Mouse (Mus musculus) midbrain, embryonic 12.5 days (tissue): Measurements from ENCODE around the gene Nlrp6. TPM values are rescaled to one million over a fixed set of nuclear protein-coding genes. Genes with fewer than 3 reads are reported as not detected.
"Not testable (repeated sequence)": the region's sequence is repeated elsewhere in the genome, so short reads cannot be mapped to it uniquely, and the experiment has no call there.

ENCODE experiments used
- ATAC-seq: fragments of 200-750 bp; cut with Nextera tagmentation; 2 replicates; pipeline ENCODE4 v1.8.0; 2017; ENCODE audit warnings: low read depth, moderate TSS enrichment, moderate library complexity; ENCODE audit not compliant: low FRiP score
- H3K27ac ChIP-seq: fragments of 300-500 bp; sonication (generic); replicated peaks from 2 replicates; pipeline ENCODE4 v1.5.1; 2016; ENCODE audit warnings: mild to moderate bottlenecking
- H3K27me3 ChIP-seq: fragments of 300-500 bp; sonication (generic); 2 replicates; pipeline ENCODE4 v1.6.1; 2016; ENCODE audit warnings: mild to moderate bottlenecking
- H3K36me3 ChIP-seq: fragments of 300-500 bp; sonication (generic); 2 replicates; pipeline ENCODE4 v1.6.1; 2016
- H3K4me1 ChIP-seq: fragments of 300-500 bp; sonication (generic); 2 replicates; pipeline ENCODE4 v1.6.1; 2016
- H3K4me2 ChIP-seq: fragments of 300-500 bp; sonication (generic); replicated peaks from 2 replicates; pipeline ENCODE4 v1.6.1; 2016; ENCODE audit warnings: mild to moderate bottlenecking, moderate library complexity
- H3K4me3 ChIP-seq: fragments of 300-500 bp; sonication (generic); 2 replicates; pipeline ENCODE4 v1.5.1; 2016; ENCODE audit warnings: mild to moderate bottlenecking
- H3K9ac ChIP-seq: fragments of 300-500 bp; sonication (generic); replicated peaks from 2 replicates; pipeline ENCODE4 v1.6.1; 2016; ENCODE audit warnings: mild to moderate bottlenecking, moderate library complexity
- H3K9me3 ChIP-seq: fragments of 300-500 bp; sonication (generic); 2 replicates; pipeline ENCODE4 v1.6.1; 2016; ENCODE audit warnings: mild to moderate bottlenecking
- WGBS: fragments of 180-500 bp; shearing (Covaris S2); methylation state at CpG from one replicate; pipeline ENCODE4 v1.1.7; 2016; 5-methylcytosine and 5-hydroxymethylcytosine counted together
- polyA plus RNA-seq: library from polyadenylated mRNA; unstranded; fragments of >200 nt; fragmentation: Nextera tagmentation; extraction: Ambion mirVana; gene quantifications from 2 replicates; pipeline ENCODE4 v1.2.1, GENCODE M21; 2016

Gene Nlrp6
- polyA plus RNA-seq, 1 experiment from 2014 or later = 0.08 TPM

- H3K4me2 ChIP-seq, H3K27ac ChIP-seq, H3K27me3 ChIP-seq, ATAC-seq, H3K36me3 ChIP-seq, H3K9me3 ChIP-seq, H3K9ac ChIP-seq, H3K4me3 ChIP-seq: not testable (repeated sequence)
- H3K4me1 ChIP-seq = peaks cover 14% of the 10 kb centered on the region
- WGBS = 12% methylated on average over 3 of the region's 3 CpGs
Observed at GRCm38 (mm10) chr7:140968710-140969109, 48.0 kb downstream of the Nlrp6 start.

GRCm38 (mm10) chr7:140970931-140971330, 50.2 kb downstream of the Nlrp6 start:
- Histone ChIP-seq H3K4me3 (no peak overlapping the region), H3K36me3 (no peaks in the 10 kb centered on the region), H3K4me1 (peaks cover 19% of the 10 kb centered on the region), H3K9ac (no peak overlapping the region), H3K27ac (no peak overlapping the region), H3K27me3 (peaks cover 11% of the 10 kb centered on the region; the same call in 1 of the 2 replicates), H3K9me3 (no peaks in the 10 kb centered on the region), H3K4me2 (no peak overlapping the region)
- no peak for ATAC-seq
- WGBS = 53% methylated on average over 7 of the region's 7 CpGs

- H3K9ac ChIP-seq = no peak overlapping the region
- no peak overlapping the region for H3K4me2 ChIP-seq
- H3K36me3 ChIP-seq = no peaks in the 10 kb centered on the region
- 85% methylated on average over 8 of the region's 8 CpGs for WGBS
- no peak overlapping the region for H3K27ac ChIP-seq
- H3K4me3 ChIP-seq = no peak overlapping the region
- no peaks in the 10 kb centered on the region for H3K9me3 ChIP-seq
- no peak for ATAC-seq
- peaks cover 19% of the 10 kb centered on the region for H3K4me1 ChIP-seq
- peaks cover 11% of the 10 kb centered on the region; the same call in 1 of the 2 replicates for H3K27me3 ChIP-seq
Observed at GRCm38 (mm10) chr7:140971479-140972171, 50.9 kb downstream of the Nlrp6 start.

- H3K4me1 ChIP-seq = peaks cover 10% of the 10 kb centered on the region
- H3K4me2 ChIP-seq = no peak overlapping the region
- WGBS = 27% methylated on average over 14 of the region's 14 CpGs
- no peak overlapping the region for H3K27ac ChIP-seq
- H3K9ac ChIP-seq = no peak overlapping the region
- H3K4me3 ChIP-seq = no peak overlapping the region
- H3K36me3 ChIP-seq = no peaks in the 10 kb centered on the region
- no peaks in the 10 kb centered on the region for H3K9me3 ChIP-seq
- peaks cover 11% of the 10 kb centered on the region; the same call in 1 of the 2 replicates for H3K27me3 ChIP-seq
- ATAC-seq = no peak
Observed at GRCm38 (mm10) chr7:140973396-140974165, 52.9 kb downstream of the Nlrp6 start.

- Histone ChIP-seq H3K4me1 (peaks cover 10% of the 10 kb centered on the region), H3K9ac (no peak overlapping the region), H3K4me2 (no peak overlapping the region), H3K4me3 (no peak overlapping the region), H3K36me3 (no peaks in the 10 kb centered on the region), H3K27ac (no peak overlapping the region), H3K9me3 (no peaks in the 10 kb centered on the region), H3K27me3 (peaks cover 7% of the 10 kb centered on the region; the same call in 1 of the 2 replicates)
- WGBS = 8% methylated on average over 9 of the region's 9 CpGs
- no peak for ATAC-seq
Observed at GRCm38 (mm10) chr7:140974940-140975339, 54.2 kb downstream of the Nlrp6 start.

GRCm38 (mm10) chr7:140975465-140975864, 54.8 kb downstream of the Nlrp6 start:
- Histone ChIP-seq H3K27ac (no peak overlapping the region), H3K27me3 (peaks cover 7% of the 10 kb centered on the region; the same call in 1 of the 2 replicates), H3K4me1 (peaks cover 10% of the 10 kb centered on the region), H3K36me3 (no peaks in the 10 kb centered on the region), H3K4me2 (no peak overlapping the region), H3K9me3 (no peaks in the 10 kb centered on the region), H3K4me3 (no peak overlapping the region), H3K9ac (no peak overlapping the region)
- WGBS = 24% methylated on average over 3 of the region's 3 CpGs
- no peak for ATAC-seq

- not testable (repeated sequence) for ATAC-seq, H3K4me1 ChIP-seq, H3K27ac ChIP-seq, H3K27me3 ChIP-seq, H3K36me3 ChIP-seq, H3K4me2 ChIP-seq, H3K9ac ChIP-seq, H3K4me3 ChIP-seq, H3K9me3 ChIP-seq
- WGBS = 91% methylated on average over 9 of the region's 9 CpGs
Observed at GRCm38 (mm10) chr7:140976720-140977119, 56.0 kb downstream of the Nlrp6 start.

Other genes starting within 250 kb of the Nlrp6 start
- not detected in 2 replicates for gene Olfr45, start 239.0 kb upstream of the Nlrp6 start, polyA plus RNA-seq
- gene Olfr541, start 223.6 kb upstream of the Nlrp6 start, polyA plus RNA-seq = not detected in 2 replicates
- not detected in 2 replicates for gene Cyp2e1, start 157.2 kb upstream of the Nlrp6 start, polyA plus RNA-seq
- 0.15 and 0.41 TPM in 2 replicates for gene Syce1, start 133.1 kb upstream of the Nlrp6 start, polyA plus RNA-seq
- 8.5 and 10.1 TPM in 2 replicates for gene Zfp941, start 98.7 kb upstream of the Nlrp6 start, polyA plus RNA-seq
- 0.29 TPM in 1 of 2 replicates, not detected in the other for gene Urah, start 85.9 kb upstream of the Nlrp6 start, polyA plus RNA-seq
- gene Scgb1c1, start 75.4 kb upstream of the Nlrp6 start, polyA plus RNA-seq = not detected in 2 replicates
- gene Odf3, start 73.1 kb upstream of the Nlrp6 start, polyA plus RNA-seq = not detected in 2 replicates
- 0.20 TPM in 1 of 2 replicates, not detected in the other for gene Gm45785, start 64.6 kb upstream of the Nlrp6 start, polyA plus RNA-seq
- gene Ric8a, start 63.9 kb upstream of the Nlrp6 start, polyA plus RNA-seq = 69.2 and 78.3 TPM in 2 replicates
- gene Bet1l, start 63.3 kb upstream of the Nlrp6 start, polyA plus RNA-seq = 30.9 and 33.2 TPM in 2 replicates
- gene Psmd13, start 38.9 kb upstream of the Nlrp6 start, polyA plus RNA-seq = 279 and 300 TPM in 2 replicates
- gene Sirt3, start 38.6 kb upstream of the Nlrp6 start, polyA plus RNA-seq = 27.4 and 28.9 TPM in 2 replicates
- not detected in 2 replicates for gene Cox8b, start 20.5 kb upstream of the Nlrp6 start, polyA plus RNA-seq
- gene Pgghg, start 20.5 kb downstream of the Nlrp6 start, polyA plus RNA-seq = 13.1 and 14.9 TPM in 2 replicates
- gene Ifitm5, start 29.4 kb downstream of the Nlrp6 start, polyA plus RNA-seq = 0.93 and 0.94 TPM in 2 replicates
- gene Gm45717, start 35.0 kb downstream of the Nlrp6 start, polyA plus RNA-seq = not detected in 2 replicates
- gene Ifitm2, start 35.1 kb downstream of the Nlrp6 start, polyA plus RNA-seq = 175 and 198 TPM in 2 replicates
- 7.8 and 10.3 TPM in 2 replicates for gene Ifitm1, start 46.3 kb downstream of the Nlrp6 start, polyA plus RNA-seq
- 16.2 and 17.9 TPM in 2 replicates for gene Ifitm3, start 89.9 kb downstream of the Nlrp6 start, polyA plus RNA-seq
- 0.29 TPM in 1 of 2 replicates, not detected in the other for gene Ifitm6, start 97.0 kb downstream of the Nlrp6 start, polyA plus RNA-seq
- not detected in 2 replicates for gene Gm17387, start 108.2 kb downstream of the Nlrp6 start, polyA plus RNA-seq
- gene B4galnt4, start 140.2 kb downstream of the Nlrp6 start, polyA plus RNA-seq = 41.9 and 45.3 TPM in 2 replicates
- 1.6 and 1.8 TPM in 2 replicates for gene Pkp3, start 157.3 kb downstream of the Nlrp6 start, polyA plus RNA-seq
- gene Sigirr, start 179.7 kb downstream of the Nlrp6 start, polyA plus RNA-seq = 1.6 and 1.7 TPM in 2 replicates
- not detected in 2 replicates for gene Ano9, start 196.9 kb downstream of the Nlrp6 start, polyA plus RNA-seq
- 67.5 and 76.6 TPM in 2 replicates for gene Ptdss2, start 201.5 kb downstream of the Nlrp6 start, polyA plus RNA-seq